Mouse (Mus musculus) MN1 (cell line): ENCODE measurements around the gene 6030458C11Rik.

Experiments
- DNase-seq: peaks from one replicate; pipeline ENCODE4 v3.0.0-alpha.2; 2016; ENCODE audit warnings: low spot score

The 6030458C11Rik gene

DNA sequence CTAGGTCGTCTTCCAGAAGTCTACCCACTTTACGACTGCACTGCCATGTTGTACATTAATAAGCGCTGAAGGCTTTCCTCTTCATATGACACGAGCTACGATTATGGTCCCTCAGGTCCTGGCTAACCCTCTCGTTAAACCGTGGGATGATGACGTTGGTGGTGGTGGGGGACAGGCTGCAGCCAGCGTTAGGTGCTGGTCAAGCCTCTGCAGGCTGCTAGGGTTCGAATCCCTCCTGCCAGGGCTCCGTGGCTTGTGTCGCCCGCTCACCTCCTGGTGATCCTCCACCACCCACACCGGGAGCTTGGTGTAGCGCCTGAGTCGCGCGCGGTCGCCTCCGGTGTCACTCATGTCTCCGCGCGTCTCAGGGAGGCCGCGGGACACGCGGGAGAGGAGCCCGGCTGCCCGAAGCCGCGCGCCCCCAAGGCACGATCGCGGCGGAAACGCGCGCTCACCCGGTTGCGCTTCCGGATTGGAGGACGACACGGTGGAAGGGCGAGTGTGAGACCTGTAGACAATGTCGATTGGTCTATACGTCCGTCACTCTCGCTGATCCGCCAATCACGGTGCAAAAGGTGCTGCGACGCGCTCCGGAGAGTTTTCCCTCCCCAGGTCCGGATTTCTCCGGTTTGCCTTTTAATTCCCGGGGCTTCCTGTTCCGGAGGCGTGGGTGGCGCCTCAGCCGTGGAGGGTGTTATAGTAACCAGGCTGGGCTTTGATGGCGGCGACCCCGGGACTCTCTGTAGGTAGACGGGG is at the start of gene 6030458C11Rik, which contains the start of gene Drosha:
6030458C11Rik (minus strand) TSS at position 453 of the 756 bp plus-strand sequence.
Drosha (plus strand) TSS at position 619 of the 756 bp plus-strand sequence.
- DNase-seq: peak; percentile 100

DNA sequence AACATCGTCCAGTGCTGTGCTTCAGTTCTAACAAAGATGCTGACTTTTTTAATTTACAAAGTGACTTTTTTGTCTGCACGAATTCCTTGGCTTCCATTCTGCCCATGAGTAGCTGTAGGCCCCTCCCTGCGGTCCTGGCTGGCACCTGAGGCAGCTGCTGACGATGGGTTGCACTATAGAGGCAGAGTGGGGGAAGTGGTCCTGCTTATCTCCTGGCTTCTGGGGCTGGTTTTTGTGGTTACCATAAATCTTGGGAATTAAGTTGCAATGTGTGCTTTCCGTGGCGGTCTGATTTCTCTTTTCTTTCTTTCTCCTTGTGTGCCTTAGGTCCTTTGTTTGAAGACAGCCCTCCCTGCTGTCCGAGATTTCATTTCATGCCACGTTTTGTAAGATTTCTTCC is 42.8 kb upstream of the 6030458C11Rik start:
- peak; percentile 26 for DNase-seq

DNA sequence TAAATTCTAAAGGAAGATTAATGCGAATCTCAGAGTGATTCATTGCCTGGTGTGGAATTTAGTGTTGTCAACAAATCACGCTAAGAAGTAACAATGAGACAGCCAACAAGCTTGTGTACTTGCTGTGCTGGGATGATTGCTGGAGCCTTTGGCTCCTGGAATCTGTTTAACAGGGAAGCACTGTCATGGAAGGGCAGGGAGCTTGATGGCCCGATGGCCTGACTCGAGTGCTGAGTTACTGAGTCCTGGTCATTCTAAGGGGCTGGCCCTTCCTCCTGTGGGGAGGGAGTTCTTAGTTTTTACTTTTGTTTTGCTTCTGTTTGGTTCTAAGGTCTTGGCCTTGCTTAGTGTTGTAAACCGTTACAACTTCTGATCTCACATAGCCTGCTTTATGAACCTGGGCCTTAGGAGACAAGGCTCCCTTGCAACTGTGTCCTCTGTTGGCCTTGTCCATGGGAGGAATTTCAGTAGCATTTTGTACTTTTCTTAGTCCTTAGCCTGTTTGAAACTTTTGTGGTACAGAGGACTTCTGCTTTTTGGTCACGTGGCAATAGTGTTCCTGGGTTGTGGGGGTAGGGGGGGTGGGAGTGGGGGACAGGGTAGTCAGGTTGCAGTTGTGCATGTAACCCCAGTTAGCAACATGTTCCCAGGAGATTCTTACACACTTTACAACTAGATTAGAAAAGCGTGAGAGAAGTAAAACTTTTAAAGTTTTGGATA is 41.3 kb upstream of the 6030458C11Rik start:
- DNase-seq: no peak

DNA sequence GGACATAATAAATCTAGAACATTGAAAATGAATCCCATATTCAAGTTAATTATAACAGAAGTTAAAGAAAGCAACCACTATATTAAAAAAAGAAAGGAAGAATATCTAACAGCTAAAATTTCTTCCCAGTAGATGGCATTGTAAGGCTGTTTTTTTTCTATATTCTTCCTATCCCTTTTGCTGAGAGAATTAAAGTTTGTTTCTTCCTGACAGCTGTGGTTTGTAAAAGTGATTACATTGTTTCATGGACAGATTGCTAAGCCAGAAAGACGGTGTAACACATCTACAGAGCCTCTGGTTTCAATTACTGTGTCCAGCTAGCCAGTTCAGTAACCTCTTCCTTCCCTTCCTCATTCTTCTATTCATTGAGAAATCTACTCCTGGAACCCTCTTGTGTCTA is 39.2 kb upstream of the 6030458C11Rik start:
- peak; percentile 50 for DNase-seq

DNA sequence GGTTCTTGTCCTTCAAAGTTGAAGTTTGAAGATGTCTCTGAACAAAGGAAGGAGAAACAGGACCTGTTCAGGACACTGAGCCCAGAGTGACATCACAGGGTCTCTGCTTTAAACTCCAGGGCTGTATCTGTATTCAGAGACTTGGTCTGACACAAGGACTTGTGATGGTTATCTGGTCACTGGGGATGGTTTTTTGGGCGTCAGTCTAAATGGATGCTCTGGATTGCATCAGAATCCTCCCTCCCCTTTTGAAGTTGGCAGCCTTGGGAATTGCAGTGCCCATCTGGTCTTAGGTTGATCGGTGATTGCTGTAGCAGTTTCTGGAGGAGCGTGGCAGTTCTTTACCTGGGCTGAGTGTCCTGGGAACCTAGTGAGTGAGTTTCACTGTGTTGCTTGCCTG is 37.6 kb upstream of the 6030458C11Rik start:
- DNase-seq: peak; percentile 92

DNA sequence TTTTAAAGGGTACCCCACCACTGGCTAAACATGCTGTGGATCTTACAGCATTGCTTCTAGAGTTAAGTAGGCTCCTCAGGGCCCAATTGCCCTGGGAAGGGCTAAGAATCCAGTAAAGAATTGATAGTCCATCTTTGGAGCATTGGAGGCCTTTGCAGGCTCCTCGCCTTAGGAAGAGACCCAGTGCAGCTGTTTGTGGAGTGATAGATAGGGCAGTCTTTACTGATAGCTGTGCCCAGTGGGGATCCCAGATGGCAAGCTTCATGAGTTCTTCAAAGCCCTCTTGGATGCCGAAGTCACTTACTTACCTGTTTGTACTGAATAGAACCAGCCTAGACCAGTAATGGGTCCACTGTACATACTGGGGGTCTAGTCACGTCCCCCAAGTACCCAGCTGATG is 34.2 kb upstream of the 6030458C11Rik start:
- DNase-seq: no peak

DNA sequence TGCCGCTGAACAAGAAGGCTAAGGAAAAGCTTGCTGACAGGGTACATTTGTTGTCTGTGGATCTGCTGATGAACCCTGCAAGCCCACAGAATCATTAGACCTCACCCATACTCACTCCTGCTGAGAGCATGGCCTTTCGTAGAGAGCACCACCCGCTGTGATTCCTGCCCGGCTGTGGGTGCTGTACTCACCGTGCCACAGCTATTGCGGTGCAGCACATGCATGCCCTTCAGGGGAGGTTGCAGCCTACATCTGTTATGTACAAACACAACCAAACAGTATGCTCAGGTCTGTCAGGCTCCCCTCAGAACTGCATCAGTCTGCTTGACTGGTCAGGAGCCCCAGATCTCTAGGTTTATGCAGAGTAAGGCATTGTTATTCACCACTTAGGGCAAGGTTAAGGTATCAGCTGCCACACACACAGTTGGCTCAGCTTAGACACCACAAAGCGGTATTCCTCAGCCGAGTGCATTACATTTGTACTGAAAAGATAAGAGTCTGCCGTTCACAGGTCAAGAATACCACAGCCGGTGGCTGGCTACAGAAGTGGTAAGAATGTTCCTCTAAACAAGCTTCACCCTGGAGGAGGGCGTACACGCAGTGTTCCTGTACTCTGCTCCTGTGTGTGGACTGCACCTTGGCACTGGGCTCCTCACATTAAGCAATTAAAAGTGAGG is 33.5 kb upstream of the 6030458C11Rik start:
- DNase-seq: no peak

DNA sequence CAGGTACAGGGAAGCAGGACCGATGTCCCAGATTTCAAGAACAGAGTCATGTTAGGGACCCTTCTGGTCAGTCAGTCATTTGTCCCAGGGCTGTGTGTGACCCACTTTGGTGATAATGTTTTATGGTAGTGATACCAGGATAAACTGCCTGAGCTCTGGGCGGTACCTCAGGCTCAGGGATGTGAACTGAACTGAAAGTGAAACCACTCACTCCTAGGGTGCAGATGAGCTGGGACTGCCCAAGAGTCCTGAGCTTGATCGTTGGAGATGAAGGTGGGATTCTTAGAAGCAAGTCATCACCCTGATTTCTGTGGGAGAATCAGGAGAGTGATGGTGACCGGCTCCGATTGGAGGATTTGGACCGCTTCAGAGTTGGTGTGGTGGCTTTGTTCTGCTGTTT is 32.3 kb upstream of the 6030458C11Rik start:
- DNase-seq: no peak

DNA sequence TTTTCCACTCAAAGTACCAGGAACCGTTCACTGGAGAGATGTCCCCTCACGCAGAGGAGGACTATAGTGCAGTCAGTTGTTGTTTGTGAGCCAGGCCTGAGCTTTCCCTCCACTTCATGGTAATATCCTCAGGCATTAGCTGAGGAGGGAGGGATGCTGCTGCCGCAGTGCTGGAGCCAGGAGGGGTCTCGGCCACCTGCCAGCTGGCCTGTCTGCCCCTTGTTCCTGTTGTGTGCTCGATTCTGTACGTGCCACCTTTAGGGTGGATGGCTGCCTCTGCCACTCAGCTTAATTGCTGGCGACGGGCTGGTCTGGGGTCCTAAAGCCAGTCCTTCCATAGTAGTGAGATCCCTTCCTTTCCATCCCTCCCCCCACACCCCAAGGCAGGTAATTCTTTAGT is 29.0 kb upstream of the 6030458C11Rik start:
- DNase-seq: peak; percentile 74

DNA sequence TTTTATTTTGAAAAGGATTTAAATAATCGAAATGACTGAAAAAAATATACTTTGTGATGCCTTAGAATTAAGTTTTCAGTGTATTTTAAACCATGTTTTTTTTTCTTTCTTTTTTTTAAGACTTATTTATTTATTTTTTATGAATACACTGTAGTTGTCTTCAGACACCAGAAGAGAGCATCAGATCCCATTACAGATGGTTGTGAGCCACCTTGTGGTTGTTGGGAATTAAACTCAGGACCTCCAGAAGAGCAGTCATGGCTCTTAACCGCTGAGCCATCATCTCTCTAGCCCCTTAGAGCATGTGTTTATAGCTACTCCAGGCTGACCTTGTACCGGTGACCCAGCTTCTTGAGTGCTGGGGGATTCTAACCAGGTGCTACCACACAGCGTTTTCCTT is 24.9 kb upstream of the 6030458C11Rik start:
- DNase-seq: no peak

DNA sequence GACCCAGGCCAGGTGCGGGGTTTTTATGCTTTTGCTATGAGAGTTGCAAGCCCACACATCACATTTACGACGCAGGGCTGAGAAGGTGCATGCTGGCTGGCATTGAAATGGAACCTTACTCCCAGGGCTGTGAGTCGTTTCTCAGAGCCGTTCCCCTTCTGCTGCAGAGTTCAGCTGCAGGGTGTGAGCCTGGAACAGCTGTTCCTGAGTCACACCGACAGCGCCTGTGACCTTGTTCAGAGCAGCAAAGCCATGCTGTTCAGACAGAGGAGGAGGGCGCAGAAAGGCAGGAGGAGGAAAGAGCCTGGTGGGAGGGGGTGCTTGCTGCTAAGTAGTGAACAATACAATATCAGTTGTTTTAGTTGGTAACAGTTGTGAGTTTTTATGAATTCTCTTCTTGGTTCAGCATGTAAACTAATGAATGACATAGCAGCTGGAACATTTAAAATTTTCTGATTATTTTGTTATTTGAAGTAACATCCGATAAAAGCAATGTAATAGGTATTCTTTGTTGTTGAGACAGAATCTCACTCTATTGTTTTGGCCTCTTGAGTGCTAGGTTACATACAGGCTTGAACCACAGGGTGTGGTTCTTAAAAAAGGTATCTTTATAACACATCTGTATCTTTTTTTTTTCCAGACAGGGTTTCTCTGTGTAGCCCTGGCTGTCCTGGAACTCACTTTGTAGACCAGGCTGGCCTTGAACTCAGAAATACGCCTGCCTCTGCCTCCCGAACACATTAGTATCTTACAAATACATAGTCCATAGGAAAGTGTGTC is 23.9 kb upstream of the 6030458C11Rik start:
- peak; percentile 40 for DNase-seq

DNA sequence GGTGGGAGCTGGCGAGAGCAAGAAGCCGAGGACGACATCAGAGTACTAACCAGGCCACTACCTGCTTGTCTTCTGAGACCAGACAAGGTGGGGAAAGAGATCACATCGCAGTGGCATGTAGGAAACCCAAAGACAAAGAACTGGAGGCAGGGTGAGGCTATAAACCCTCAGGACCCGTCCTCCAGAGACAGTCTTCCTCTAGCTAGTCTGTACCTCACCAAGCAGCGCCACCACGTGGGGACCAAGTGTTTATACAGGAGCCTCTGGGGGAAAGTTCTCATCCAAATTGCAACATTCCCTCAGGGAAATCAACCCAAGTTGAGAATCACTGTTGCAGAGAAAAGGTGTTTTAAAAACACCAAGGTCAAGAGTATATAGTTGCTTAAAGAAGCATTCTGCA is 18.4 kb upstream of the 6030458C11Rik start:
- no peak for DNase-seq

DNA sequence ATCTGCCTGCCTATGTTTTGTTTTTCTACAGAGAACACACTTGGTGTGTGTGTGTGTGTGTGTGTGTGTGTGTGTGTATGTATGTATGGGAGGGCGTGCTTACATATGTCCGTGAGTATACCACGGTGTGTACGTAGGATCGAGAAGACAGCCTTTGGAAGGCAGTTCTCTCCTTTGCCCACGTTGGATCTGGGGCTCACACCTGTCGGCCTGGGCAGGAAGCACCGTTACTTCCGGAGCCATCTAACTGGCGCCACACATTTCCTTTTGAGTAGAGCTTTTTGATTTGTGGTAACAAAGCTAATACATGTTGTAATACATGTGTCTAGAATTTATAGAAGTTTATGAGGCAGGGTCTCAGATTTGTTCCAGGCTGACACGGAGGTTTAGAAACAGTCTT is 16.3 kb upstream of the 6030458C11Rik start:
- DNase-seq: no peak

DNA sequence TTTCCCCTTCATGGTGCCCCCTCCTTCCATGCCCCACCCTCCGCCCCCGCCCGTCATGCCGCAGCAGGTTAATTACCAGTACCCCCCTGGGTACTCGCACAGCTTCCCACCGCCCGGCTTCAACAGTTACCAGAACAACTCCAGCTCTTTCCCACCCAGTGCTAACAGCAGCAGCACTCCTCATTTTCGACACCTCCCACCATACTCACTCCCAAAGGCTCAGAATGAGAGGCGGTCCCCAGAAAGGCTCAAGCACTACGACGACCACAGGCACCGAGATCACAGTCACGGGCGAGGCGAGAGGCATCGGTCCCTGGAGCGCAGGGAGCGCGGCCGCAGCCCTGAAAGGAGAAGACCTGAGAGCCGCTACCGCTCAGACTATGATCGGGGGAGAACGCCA is 9.8 kb upstream of the 6030458C11Rik start:
- DNase-seq: no peak

DNA sequence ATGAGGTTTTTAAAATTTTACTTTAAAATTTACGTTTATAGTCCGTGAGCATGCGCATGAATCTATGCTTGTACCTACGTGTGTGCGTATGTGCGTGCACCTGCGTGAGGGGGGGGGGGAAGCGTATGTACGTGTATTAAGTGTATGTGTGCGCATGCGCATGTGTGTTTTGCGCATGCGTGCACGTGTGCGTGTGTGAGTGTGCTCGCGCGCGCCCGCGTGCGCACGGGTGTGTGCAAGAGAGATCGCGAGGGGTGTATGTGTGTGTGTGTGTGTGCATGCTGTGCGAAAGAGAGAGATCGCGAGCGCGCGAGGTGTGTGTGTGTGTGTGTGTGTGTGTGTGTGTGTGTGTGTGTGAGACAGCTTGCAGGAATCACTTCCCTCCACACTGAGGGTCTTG is 8.9 kb upstream of the 6030458C11Rik start:
- no peak for DNase-seq

DNA sequence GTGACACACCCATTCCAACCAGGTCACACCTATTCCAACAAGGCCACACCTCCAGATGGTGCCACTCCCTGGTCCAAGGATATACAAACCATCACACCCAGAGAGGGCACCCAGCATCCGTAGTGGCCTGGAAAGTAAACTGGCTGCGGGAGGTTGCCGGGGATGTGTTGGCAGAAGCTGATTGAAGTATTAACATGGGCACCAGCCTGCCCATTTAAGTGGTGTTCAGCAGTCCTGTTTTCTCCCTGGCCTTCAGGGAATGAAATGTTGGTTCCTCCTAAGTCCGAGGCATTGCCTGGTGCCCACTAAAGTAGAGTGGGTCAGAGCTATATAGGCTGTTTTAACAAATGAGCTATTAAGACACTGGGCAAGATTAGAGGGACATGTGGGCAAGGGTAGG is 8.2 kb upstream of the 6030458C11Rik start:
- no peak for DNase-seq

DNA sequence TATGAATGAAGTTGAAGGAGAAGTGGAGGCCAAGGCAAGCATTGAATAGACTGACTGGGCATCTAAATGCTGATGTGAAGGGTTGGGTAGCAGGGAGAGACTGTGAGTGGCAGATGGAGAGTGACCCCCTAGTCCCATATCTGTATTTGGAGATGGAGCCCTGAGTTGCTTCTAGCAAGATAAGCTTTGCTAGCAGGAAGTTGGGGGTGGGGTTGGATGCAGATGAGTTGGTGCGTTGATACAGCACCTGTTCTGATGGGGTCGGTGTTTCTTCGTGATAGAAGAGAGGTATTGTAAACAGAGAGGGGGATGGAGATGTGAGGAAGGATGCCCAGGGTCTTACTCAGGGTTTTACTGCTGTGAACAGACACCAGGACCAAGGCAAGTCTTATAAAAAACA is 5.4 kb upstream of the 6030458C11Rik start:
- no peak for DNase-seq

DNA sequence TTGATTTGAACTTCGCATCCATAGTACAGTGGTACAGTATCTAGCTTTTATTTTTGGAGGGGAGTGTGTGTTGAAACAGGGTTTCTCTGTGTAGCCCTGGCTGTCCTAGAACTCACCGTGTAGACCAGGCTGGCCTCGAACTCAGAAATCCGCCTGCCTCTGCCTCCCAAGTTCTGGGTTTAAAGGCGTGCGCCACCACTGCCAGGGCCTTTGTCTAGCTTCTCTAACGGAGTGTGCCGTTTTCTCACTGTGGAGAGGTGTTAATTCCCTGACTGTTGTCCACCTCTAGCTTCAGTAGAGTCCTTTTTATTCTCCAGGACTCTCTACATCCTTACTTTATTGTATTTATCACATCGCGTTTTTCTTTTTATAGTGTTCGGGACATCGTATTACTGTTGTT is 959 bp upstream of the 6030458C11Rik start:
- no peak for DNase-seq

DNA sequence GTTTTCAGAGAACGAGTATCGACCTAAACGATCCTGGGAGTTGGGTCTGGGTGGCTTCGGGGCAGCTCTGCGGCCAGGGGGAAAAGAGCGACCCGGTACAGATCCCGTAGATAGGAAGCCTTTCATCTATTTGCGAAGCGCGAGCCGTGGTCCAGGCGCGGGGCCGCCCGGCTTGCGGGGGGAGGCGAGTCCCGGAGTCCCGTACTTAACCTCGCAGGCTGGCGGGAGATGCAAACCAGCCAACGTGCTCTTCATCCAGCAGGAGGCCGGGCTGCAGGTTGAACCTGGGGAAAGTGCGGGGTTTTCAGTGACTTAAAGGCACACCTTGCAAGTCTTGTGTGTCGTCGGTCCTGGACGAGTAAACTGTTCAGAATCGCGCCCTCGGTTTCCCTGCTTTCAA is 516 bp upstream of the 6030458C11Rik start:
- peak; percentile 69 for DNase-seq

DNA sequence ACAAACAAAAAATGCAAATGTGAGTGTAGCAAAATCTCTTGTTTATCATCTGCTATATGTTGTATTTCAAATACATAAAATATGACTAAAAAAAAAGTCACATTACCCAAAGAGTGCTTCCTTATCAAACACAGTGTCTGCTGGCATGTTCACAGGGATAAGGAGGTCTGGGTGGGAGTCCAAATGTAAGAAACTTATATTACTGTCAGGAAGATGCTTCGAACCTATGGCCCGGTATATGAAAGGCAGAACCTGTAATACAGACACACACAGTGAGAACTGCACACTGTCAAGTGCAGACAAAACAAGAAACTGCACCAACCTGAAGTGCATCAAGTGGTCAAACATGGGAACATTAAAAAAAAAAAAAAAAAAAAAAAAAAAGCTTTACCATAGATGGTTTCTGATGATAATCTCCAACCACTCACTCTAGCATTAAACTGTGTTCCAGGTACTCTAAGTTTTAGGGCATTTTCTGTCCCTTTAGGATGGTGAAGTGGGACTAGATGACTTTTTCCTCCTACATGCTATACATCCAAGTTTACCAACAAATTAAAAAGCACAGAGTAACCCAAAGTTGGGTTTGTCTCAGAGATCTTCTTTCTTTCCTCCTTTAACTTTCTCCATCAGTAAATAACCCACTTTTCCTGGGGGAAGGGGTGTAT is 862 bp downstream of the 6030458C11Rik start:
- peak; percentile 10 for DNase-seq
